Mouse (Mus musculus): ENCODE data around the gene Zfp568.

DNA sequence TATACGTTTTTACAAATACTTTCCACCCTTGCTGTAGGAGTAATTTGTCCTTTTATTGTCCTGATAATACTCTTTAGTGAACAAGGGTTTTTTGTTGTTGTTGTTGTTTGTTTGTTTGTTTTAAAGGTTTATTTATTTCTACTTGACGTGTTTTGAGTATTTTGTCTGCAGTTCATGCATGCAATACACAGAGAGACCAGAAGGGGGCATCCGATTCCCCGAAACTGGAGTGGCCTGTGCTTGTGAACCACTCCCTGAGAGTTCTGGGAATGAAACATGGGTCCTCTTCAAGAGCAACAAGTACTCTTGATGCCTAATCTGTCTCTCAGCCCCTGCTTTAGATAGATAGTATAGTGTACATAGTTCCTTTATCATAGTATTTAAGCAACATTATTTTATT is 29.0 kb upstream of the Zfp568 start:
- TF ChIP-seq MAX (IDR thresholded peaks at IDR 0.05; ENCODE audit: low read depth) (no peak), MYOD1 (IDR thresholded peaks at IDR 0.05; ENCODE audit: control insufficient read depth in 1 of 3, insufficient read length in 2 of 3, low read depth in 2 of 3) (no peak), POLR2A (IDR thresholded peaks at IDR 0.05; ENCODE audit: insufficient read length, low read depth) (no peak)

Data from myocyte (in vitro differentiated cells).